Mouse (Mus musculus): ENCODE measurements around the gene 1700025G04Rik.

1700025G04Rik gene

GRCm38 (mm10) chr1:152032144-152032543, 57.8 kb downstream of the 1700025G04Rik start:
- DNase-seq (ENCODE audit: low spot score), result no peak

- DNase-seq (ENCODE audit: low spot score), result no peak
These were observed 59.4 kb downstream of the 1700025G04Rik start for GRCm38 (mm10) chr1:152030546-152030945.

DNA sequence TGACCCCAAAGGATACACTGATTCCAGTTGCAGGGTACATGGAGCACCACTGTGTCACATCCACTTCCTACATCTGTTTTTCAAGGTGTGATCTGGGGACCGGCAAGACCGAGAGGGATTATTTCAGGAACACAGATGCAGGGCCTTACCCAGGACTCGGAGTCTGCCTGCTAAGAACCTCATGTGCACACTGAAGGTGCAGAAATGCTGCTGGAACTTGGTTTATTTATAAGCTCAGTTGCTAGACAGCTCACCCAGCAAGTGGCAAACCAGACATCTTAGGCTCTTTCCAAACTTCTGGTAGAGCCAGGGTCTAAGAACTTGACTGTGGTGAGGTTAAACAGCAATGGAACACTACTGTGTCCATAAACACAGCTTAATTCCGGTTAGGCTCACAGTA, 61.2 kb downstream of the 1700025G04Rik start:
- DNase-seq (ENCODE audit: low spot score), result no peak

- DNase-seq (ENCODE audit: low spot score), result no peak
These were observed 63.2 kb downstream of the 1700025G04Rik start for GRCm38 (mm10) chr1:152026762-152027161.

GRCm38 (mm10) chr1:152025308-152025707, 64.6 kb downstream of the 1700025G04Rik start:
- no peak for DNase-seq (ENCODE audit: low spot score)

- no peak for DNase-seq (ENCODE audit: low spot score)
These were observed 65.7 kb downstream of the 1700025G04Rik start for GRCm38 (mm10) chr1:152024019-152024787.

DNA sequence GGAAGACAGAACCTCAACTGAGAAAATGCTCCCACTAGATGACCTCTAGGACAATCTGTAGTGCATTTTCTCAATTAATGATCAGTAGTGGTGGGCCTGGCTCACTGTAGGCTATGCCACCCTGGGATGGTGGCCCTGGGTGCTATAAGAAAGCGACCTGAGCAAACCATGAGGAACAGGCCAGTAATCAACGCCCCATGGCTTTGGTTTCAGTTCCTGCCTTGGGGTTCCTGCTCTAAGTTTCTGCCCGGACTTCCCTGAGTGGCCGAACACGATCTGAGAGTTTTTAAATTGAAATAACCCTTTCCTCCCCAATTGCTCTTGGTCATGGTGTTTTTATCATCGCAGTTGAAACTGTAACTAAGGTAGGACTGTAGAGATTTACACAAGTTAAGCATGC, 69.1 kb downstream of the 1700025G04Rik start:
- DNase-seq (ENCODE audit: low spot score), result no peak

DNA sequence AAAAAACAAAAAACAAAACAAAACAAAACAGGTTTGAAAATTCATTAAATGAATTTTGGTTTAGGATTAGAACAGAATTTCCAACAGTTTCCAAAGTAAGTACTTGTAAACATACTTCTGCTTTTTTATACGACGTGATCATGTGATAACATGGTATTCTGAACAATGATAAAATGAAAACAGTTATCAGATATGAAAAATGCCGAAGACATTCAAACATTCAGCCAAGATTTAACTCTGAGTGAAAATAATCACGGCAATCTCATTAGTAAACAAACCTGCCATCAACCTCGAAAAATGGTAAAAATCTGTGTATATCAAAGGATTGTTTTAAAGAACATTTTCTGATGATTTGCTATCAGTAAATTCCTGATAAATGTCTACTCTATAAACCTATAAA, 69.9 kb downstream of the 1700025G04Rik start:
- DNase-seq (ENCODE audit: low spot score), result no peak

DNA sequence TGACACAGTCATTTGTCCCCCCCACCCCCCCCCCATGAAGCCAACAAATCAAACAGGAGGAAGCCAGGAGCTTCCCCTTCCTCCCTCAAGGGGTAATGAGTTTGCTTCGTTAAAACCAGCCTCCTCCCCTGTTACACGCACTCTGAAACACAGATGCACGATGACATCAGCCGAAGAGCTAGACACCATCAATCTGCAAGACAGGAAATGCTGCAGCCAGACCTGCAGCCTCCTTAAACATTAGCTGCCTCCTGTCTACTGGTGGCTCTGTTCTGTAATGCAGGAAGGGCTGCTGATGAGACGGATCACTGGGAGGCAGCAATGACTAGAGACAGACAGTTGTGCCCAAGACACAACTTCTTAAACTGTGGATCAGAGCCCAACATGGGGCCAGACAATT, 70.7 kb downstream of the 1700025G04Rik start:
- DNase-seq (ENCODE audit: low spot score), result no peak

GRCm38 (mm10) chr1:152018322-152018721, 71.6 kb downstream of the 1700025G04Rik start:
- no peak for DNase-seq (ENCODE audit: low spot score)

- DNase-seq (ENCODE audit: low spot score), result no peak
These were observed 73.3 kb downstream of the 1700025G04Rik start for GRCm38 (mm10) chr1:152016663-152017062.

DNA sequence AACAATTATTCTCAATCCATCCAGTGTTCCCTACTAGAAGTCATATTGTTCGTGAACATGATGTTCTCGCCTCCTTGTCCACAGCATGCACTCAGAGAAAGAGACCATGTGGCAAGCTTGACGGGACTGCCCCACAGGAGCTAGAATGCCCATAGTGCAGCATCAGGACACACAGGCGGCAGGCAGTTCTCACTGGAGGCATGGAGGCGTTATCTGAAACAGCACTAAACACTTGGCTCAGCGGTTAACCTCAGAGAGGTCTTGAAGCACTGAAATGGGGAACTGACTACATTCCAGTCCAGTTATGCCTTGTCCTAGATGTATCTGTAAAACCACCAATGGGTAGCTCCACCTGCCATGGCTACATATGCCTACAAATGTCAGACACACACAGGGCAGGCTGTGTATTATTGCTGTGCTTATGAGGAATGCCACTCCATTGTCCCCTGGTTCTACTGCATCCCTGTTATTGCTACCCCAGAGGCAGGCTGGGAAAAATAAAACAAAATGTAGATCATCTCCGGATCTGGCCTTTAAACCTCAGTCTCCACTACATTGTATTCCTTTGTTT, 74.3 kb downstream of the 1700025G04Rik start:
- no peak for DNase-seq (ENCODE audit: low spot score)

GRCm38 (mm10) chr1:152011741-152012140, 78.2 kb downstream of the 1700025G04Rik start:
- DNase-seq (ENCODE audit: low spot score), result no peak

DNA sequence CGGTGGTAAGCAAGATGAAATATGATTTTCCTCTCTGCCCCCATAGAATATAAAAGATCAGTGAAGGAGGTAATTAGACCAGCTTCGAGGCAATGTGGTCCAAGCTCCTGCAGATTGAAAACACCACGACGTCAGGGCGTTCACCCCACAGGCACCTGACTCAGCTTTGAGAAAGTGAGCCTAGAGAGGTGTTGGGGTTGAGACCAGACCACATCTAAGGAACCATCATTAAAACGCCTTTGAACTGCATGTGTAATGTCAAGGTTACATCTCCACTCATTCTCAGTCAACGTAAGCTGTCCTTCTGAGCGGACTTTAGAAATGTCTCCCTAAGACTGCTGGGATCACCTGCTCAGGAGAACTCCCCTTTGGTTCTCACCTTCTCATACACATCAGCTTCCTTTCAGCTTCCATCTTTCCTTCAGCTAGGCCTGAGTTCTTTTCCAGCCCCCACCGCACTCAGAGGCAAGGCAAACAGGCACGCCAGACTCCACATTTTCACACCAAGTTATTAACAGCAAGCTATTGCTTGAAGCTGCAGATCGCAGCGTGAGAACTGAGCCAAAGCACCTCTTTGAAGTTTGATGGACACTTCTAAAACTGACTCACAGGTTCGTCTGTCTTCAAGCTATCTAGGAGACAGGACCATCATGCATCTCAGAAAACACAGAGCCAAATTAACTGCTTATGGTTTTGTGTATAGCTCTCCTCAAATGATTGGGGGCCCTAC, 79.5 kb downstream of the 1700025G04Rik start:
- DNase-seq (ENCODE audit: low spot score), result no peak

DNA sequence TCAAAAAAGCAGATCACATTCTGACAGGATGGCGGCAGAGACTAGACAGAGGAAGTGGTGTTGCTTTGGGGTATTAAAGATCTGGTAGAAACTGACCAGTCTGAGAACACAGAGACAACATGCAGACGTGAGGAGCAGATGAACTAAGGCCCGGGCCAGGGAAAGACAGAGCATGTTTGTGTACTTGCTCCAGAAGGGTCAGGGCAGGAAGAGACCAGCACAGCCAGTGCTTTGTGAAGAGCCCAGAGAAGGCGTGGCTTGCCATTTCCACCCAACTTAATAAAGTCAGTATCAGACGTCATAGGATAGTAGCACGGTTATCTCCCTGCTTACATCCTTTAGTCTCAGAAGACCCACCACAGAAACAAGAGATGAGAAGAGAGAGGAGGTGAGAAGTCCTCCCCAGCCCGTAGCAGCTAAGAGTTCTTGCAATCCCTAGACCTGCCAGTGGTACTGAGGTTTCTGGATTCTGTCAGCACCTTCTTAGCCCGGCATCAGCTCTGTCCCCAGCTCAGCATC, 81.4 kb downstream of the 1700025G04Rik start:
- peak; percentile 30 for DNase-seq (ENCODE audit: low spot score)

- no peak for DNase-seq (ENCODE audit: low spot score)
These were observed 83.4 kb downstream of the 1700025G04Rik start for GRCm38 (mm10) chr1:152006529-152006928.

DNA sequence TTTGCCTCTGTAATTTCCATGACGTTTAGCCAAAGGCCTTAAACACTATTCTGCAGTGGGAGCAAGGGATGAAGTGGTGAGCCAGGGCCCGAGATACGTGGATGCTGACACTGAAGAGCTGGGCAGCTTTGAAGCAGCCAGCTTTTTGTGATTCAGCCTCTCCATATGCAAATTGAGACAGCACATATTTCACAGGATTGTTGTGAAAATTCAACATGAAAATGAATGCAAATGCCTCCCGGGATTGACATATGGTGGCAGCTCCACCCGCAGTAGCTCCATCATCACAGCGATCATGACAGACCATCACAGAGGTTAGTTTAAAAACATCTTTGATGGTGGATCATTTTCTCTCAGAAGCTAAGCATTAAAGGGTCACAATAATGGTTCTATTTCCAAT, 85.4 kb downstream of the 1700025G04Rik start:
- DNase-seq (ENCODE audit: low spot score), result no peak

DNA sequence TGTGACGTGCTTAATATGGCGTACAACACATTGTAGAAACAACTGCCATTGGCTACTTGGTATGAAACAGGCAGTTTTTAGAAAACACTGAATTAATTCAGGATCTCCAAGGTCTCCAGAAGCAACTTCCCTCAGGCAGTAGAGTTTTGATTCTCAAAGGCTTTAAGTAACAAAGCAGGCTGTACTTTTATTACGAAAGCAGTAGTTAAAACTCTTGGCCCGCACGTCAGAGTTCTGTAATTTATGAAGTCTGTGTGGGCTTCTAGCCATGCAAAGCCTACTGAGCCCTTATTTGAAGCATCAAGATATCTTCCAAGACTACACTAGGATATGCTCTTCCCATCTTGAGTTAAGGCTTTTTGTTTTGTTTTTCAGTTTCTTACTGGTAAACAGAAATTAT, 89.5 kb downstream of the 1700025G04Rik start:
- no peak for DNase-seq (ENCODE audit: low spot score)

DNA sequence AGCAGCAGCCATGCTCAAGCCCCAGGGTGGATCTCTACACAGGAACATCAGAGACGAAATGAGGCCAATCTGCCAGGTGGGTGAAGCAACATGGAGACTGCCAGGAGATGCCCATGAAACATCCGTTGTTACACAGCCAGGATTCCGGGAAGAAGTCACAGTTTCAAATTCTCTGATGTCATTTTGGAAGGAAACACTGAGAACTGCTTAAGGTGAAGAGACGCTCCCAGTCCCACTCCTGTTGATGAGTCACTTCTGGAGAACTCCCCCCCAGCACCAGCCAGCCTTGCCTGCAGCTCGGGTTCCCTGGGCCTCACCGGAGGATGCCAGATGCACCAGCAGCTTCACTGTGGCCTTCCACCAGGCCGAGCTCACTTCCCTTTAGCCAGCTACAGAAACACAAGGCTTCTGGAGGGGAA, 90.5 kb downstream of the 1700025G04Rik start:
- peak; percentile 44 for DNase-seq (ENCODE audit: low spot score)

DNA sequence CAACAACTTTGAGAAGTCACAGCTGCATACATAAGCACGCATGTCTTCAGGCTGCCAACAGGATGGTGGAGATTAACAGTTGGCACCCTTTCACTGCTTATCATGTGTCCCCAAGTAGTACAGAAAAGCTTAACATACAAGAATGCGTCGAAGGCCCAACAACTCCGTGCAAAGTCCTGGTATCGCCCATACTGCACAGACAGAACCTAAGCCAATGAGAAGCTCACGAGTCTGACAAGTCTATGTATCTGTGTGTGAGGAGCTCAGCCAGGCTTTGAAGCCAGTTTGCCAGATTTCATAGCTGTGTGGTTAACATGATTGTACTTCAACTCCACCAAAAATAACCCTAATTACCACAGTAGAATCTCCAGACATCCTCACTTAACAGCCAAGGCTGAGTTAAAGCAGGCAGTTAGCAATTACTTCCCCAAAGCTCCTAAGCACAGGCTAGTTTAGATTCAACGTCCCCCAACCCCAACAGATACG, 91.2 kb downstream of the 1700025G04Rik start:
- DNase-seq (ENCODE audit: low spot score), result no peak

- DNase-seq (ENCODE audit: low spot score), result no peak
These were observed 92.3 kb downstream of the 1700025G04Rik start for GRCm38 (mm10) chr1:151997591-151997990.

DNA sequence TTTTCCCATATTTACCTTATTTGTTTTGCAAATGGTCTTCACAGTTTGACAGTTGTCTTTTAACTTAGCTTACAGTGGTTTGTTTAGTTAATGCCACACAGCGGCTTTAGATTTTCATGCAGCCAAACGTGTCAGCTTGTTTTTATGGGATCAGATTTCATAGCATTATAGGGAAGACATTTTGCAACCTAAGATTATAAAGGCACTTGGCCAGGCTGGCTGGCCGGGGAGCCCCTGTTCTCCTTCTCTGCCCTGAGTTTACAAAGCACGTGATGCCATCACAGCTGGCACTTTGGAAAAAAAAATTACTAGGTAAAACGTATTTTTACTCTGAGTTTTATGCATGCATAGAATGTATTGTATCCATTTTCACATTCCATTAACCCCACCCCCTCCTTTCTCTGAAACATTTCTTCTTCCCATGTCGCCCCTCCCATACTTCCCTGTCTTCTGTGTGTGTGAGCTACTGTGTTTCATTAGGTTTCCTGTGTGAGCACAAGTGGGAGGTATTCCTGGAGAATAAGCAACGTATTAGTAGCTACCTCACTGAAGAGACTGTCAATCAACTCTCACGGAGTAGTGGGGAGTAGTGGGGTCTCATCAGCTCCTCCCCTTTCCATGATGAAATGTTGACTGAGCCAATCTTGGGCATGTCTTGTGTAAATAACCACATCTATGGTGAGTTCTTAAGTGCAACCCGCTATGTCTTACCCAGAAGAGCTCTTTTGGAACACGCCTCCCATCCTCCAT, 93.8 kb downstream of the 1700025G04Rik start:
- DNase-seq (ENCODE audit: low spot score), result no peak
